Mouse (Mus musculus): Measurements from ENCODE around the gene Olfr823. TPM values are rescaled to one million over a fixed set of nuclear protein-coding genes. Genes with fewer than 3 reads are reported as not detected.
"Not testable (repeated sequence)": the region's sequence is repeated elsewhere in the genome, so short reads cannot be mapped to it uniquely, and the experiment has no call there.

Gene Olfr823
- polyA plus RNA-seq (2012; rRNA removed): not detected in 2 replicates

GRCm38 (mm10) chr10:130115283-130115682 is at the start of gene Olfr823:
Gene Olfr823, minus strand, starts transcription at chr10:130115383.
- H3K4me3 ChIP-seq (ENCODE audit: extremely low read depth, insufficient read depth, insufficient read length); H3K27me3 ChIP-seq (ENCODE audit: control insufficient read depth, insufficient read depth, low read length); H3K36me3 ChIP-seq (ENCODE audit: control insufficient read depth, insufficient read depth, low read length); H3K27ac ChIP-seq (ENCODE audit: insufficient read depth, low read length); DNase-seq (ENCODE audit: low read depth in 1 of 2, low spot score in 2 of 2); H3K4me1 ChIP-seq (ENCODE audit: control insufficient read depth, insufficient read depth, insufficient read length): not testable (repeated sequence)
- WGBS: 80% methylated on average over 1 of the region's 1 CpGs

GRCm38 (mm10) chr10:130144121-130144520 is 28.9 kb upstream of the Olfr823 start:
- Histone ChIP-seq H3K4me3 (ENCODE audit: extremely low read depth, insufficient read depth, insufficient read length) (no peak overlapping the region), H3K4me1 (ENCODE audit: control insufficient read depth, insufficient read depth, insufficient read length) (no peaks in the 10 kb centered on the region), H3K36me3 (ENCODE audit: control insufficient read depth, insufficient read depth, low read length) (no peaks in the 10 kb centered on the region), H3K27me3 (ENCODE audit: control insufficient read depth, insufficient read depth, low read length) (no peaks in the 10 kb centered on the region), H3K27ac (ENCODE audit: insufficient read depth, low read length) (no peak overlapping the region)
- TF ChIP-seq POLR2A (IDR thresholded peaks at IDR 0.05; ENCODE audit: low read depth, low read length): no peak
- no peak for TF ChIP-seq CTCF (IDR thresholded peaks at IDR 0.05; ENCODE audit: extremely low read depth, insufficient read depth, insufficient read length, insufficient replicate concordance)
- DNase-seq (ENCODE audit: low read depth in 1 of 2, low spot score in 2 of 2): no peak
- 68% methylated on average over 5 of the region's 5 CpGs for WGBS

DNA sequence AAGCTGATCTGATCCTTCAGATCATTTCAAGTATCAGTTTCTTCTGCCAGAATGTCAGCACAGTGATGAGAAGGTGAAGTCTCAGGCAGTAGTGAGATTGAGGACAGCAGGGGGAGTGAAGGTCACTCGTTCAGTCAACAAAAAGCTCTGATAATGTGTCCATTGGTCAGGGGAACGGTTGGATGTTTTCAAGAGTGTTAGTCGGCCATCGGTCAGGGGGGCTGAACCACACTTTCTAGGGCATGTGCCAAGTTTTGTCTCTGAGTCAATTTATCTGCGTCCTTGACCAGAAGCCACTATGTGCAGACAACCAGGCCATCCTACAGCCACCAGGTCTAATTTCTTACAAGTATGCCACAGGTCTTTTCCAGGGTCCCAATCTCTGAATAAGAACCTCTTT is 27.3 kb upstream of the Olfr823 start:
- 86% methylated on average over 5 of the region's 5 CpGs for WGBS
- not testable (repeated sequence) for DNase-seq (ENCODE audit: low read depth in 1 of 2, low spot score in 2 of 2); H3K27ac ChIP-seq (ENCODE audit: insufficient read depth, low read length); H3K4me3 ChIP-seq (ENCODE audit: extremely low read depth, insufficient read depth, insufficient read length); H3K36me3 ChIP-seq (ENCODE audit: control insufficient read depth, insufficient read depth, low read length); H3K4me1 ChIP-seq (ENCODE audit: control insufficient read depth, insufficient read depth, insufficient read length); H3K27me3 ChIP-seq (ENCODE audit: control insufficient read depth, insufficient read depth, low read length)

DNA sequence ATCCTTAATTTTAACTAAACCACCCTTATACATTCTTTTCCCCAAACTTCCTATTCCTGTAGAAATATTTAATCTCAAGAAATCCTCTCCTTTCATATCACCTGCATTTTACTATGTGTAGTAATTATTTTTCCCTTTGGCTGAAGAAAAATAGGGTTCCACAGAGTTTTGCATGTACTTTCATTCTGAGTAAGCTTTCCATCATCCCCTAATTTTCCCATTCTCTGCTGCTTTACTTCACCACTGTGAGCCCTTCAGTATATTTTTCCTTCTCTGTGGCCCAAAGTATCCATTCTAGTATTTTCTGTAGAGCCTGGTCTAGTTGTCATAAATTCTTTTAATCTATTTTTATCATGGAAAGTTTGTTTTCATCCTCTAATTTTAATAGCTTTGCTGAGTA is 19.6 kb upstream of the Olfr823 start:
- TF ChIP-seq CTCF (IDR thresholded peaks at IDR 0.05; ENCODE audit: extremely low read depth, insufficient read depth, insufficient read length, insufficient replicate concordance): no peak
- no peak for TF ChIP-seq POLR2A (IDR thresholded peaks at IDR 0.05; ENCODE audit: low read depth, low read length)
- Histone ChIP-seq H3K4me1 (ENCODE audit: control insufficient read depth, insufficient read depth, insufficient read length) (no peaks in the 10 kb centered on the region), H3K27me3 (ENCODE audit: control insufficient read depth, insufficient read depth, low read length) (no peaks in the 10 kb centered on the region), H3K4me3 (ENCODE audit: extremely low read depth, insufficient read depth, insufficient read length) (no peak overlapping the region; the same call in 1 of the 2 replicates), H3K36me3 (ENCODE audit: control insufficient read depth, insufficient read depth, low read length) (no peaks in the 10 kb centered on the region), H3K27ac (ENCODE audit: insufficient read depth, low read length) (no peak overlapping the region)
- no peak for DNase-seq (ENCODE audit: low read depth in 1 of 2, low spot score in 2 of 2)

GRCm38 (mm10) chr10:130129900-130130299 is 14.7 kb upstream of the Olfr823 start, which contains the start of gene Olfr824:
Gene Olfr824, minus strand, starts transcription at chr10:130130000.
- H3K27ac ChIP-seq (ENCODE audit: insufficient read depth, low read length); H3K4me3 ChIP-seq (ENCODE audit: extremely low read depth, insufficient read depth, insufficient read length); DNase-seq (ENCODE audit: low read depth in 1 of 2, low spot score in 2 of 2); H3K4me1 ChIP-seq (ENCODE audit: control insufficient read depth, insufficient read depth, insufficient read length); H3K27me3 ChIP-seq (ENCODE audit: control insufficient read depth, insufficient read depth, low read length); H3K36me3 ChIP-seq (ENCODE audit: control insufficient read depth, insufficient read depth, low read length): not testable (repeated sequence)

DNA sequence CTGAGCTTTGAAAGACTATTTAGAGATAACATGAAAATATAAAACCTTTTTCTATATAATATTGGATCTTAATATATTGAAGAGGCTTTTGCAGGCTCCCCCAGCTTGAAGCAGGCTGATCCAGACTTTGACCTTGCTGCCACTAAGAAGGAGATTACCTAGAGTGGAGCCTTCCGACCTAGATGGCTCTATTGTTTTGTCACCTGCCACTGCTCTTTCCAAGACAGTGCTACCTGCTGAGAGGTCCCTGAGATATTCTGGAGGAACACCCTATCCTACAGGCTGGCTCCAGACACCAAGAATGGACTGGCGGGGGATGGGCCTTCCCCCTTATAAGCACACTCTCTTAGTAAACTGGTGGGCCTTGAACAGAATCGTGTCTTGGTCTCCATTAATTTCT is 862 bp upstream of the Olfr823 start:
- whole genome bisulfite sequencing: 79% methylated on average over 3 of the region's 3 CpGs
- not testable (repeated sequence) for H3K27ac ChIP-seq (ENCODE audit: insufficient read depth, low read length)

GRCm38 (mm10) chr10:130096104-130096503 is 19.1 kb downstream of the Olfr823 start:
- Histone ChIP-seq H3K27me3 (ENCODE audit: control insufficient read depth, insufficient read depth, low read length) (no peaks in the 10 kb centered on the region), H3K36me3 (ENCODE audit: control insufficient read depth, insufficient read depth, low read length) (no peaks in the 10 kb centered on the region), H3K4me3 (ENCODE audit: extremely low read depth, insufficient read depth, insufficient read length) (no peak overlapping the region), H3K4me1 (ENCODE audit: control insufficient read depth, insufficient read depth, insufficient read length) (no peaks in the 10 kb centered on the region), H3K27ac (ENCODE audit: insufficient read depth, low read length) (no peak overlapping the region)
- DNase-seq (ENCODE audit: low read depth in 1 of 2, low spot score in 2 of 2): no peak
- TF ChIP-seq POLR2A (IDR thresholded peaks at IDR 0.05; ENCODE audit: low read depth, low read length) (no peak), CTCF (IDR thresholded peaks at IDR 0.05; ENCODE audit: extremely low read depth, insufficient read depth, insufficient read length, insufficient replicate concordance) (no peak)

More for the DNA sequence above, 862 bp upstream of the Olfr823 start:
- not testable (repeated sequence) for H3K4me3 ChIP-seq (ENCODE audit: extremely low read depth, insufficient read depth, insufficient read length); DNase-seq (ENCODE audit: low read depth in 1 of 2, low spot score in 2 of 2); H3K27me3 ChIP-seq (ENCODE audit: control insufficient read depth, insufficient read depth, low read length); H3K36me3 ChIP-seq (ENCODE audit: control insufficient read depth, insufficient read depth, low read length); H3K4me1 ChIP-seq (ENCODE audit: control insufficient read depth, insufficient read depth, insufficient read length)

DNA sequence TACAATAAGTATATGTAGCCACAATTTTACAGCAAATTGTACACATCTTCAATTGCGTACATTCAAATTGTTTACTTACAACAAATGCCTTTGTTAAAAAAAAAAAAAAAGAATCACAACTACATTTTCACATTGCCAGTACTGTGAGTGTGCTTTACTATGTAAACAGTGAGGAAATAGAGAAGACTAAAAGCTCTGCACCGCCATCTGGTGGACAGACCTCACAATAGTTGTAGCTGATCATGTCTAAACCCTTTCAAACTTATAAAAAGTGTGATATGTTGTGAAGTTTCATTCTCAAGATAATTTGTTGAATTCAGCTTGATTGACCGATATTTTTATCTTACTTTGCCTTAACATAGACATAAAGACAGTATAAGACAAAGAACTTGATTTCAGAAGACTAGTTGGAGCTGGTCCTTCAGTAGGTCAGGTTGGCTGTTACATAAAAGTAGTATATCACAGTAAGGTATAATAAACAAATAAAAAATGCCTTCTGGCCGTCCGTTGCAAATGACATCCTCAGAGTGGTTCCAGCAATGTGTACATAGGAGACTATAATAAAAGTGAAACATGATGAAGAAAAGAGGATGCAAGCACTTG is 22.2 kb downstream of the Olfr823 start:
- no peak for TF ChIP-seq POLR2A (IDR thresholded peaks at IDR 0.05; ENCODE audit: low read depth, low read length)
- TF ChIP-seq CTCF (IDR thresholded peaks at IDR 0.05; ENCODE audit: extremely low read depth, insufficient read depth, insufficient read length, insufficient replicate concordance): no peak
- Histone ChIP-seq H3K36me3 (ENCODE audit: control insufficient read depth, insufficient read depth, low read length) (no peaks in the 10 kb centered on the region), H3K27ac (ENCODE audit: insufficient read depth, low read length) (no peak overlapping the region), H3K27me3 (ENCODE audit: control insufficient read depth, insufficient read depth, low read length) (no peaks in the 10 kb centered on the region), H3K4me3 (ENCODE audit: extremely low read depth, insufficient read depth, insufficient read length) (no peak overlapping the region), H3K4me1 (ENCODE audit: control insufficient read depth, insufficient read depth, insufficient read length) (no peaks in the 10 kb centered on the region)
- 25% methylated on average over 5 of the region's 5 CpGs for whole genome bisulfite sequencing
- DNase-seq (ENCODE audit: low read depth in 1 of 2, low spot score in 2 of 2): no peak
